Mouse (Mus musculus) ES-Bruce4 (cell line): ENCODE results near the gene Plk3. TPM values are rescaled to one million over a fixed set of nuclear protein-coding genes. Genes with fewer than 3 reads are reported as not detected.

ENCODE experiments used
- H3K27ac ChIP-seq: 2 replicates; pipeline ENCODE4 v1.5.1; 2012; ENCODE audit warnings: low read length, inconsistent platforms; ENCODE audit not compliant: insufficient read depth
- H3K27me3 ChIP-seq: 2 replicates; pipeline ENCODE4 v1.6.1; 2012; ENCODE audit warnings: mild to moderate bottlenecking, low read length, inconsistent platforms; ENCODE audit not compliant: control insufficient read depth, poor library complexity, insufficient read depth, severe bottlenecking
- H3K36me3 ChIP-seq: 2 replicates; pipeline ENCODE4 v1.6.1; 2012; ENCODE audit warnings: inconsistent platforms, mild to moderate bottlenecking, low read length, moderate library complexity; ENCODE audit not compliant: control insufficient read depth, poor library complexity, insufficient read depth, severe bottlenecking
- H3K4me1 ChIP-seq: one replicate; pipeline ENCODE4 v1.8.1; 2011; ENCODE audit warnings: low read length; ENCODE audit not compliant: control insufficient read depth, insufficient read depth
- H3K4me3 ChIP-seq: 2 replicates; pipeline ENCODE4 v1.5.1; 2011; ENCODE audit warnings: low read depth, mild to moderate bottlenecking, low read length
- H3K9ac ChIP-seq: 2 replicates; pipeline ENCODE4 v1.6.1; 2012; ENCODE audit warnings: low read depth, mild to moderate bottlenecking, inconsistent platforms; ENCODE audit not compliant: poor library complexity, severe bottlenecking
- H3K9me3 ChIP-seq: replicated peaks from 2 replicates; pipeline ENCODE4 v1.6.1; 2012; ENCODE audit warnings: mild to moderate bottlenecking, low read length, inconsistent platforms; ENCODE audit not compliant: control insufficient read depth, poor library complexity, insufficient read depth, severe bottlenecking
- CTCF ChIP-seq: IDR thresholded peaks from one replicate; pipeline ENCODE4 v1.8.1; 2011; ENCODE audit warnings: low read depth, low read length
- EP300 ChIP-seq: IDR thresholded peaks from 2 replicates; pipeline ENCODE4 v1.6.1; 2011; ENCODE audit warnings: low read depth, low read length; ENCODE audit not compliant: insufficient read depth
- POLR2A ChIP-seq: IDR thresholded peaks from one replicate; pipeline ENCODE4 v1.8.1; 2011; ENCODE audit warnings: low read length; ENCODE audit not compliant: insufficient read depth
- polyA plus RNA-seq: library from polyadenylated mRNA; stranded (reverse); fragments of >200 nt; gene quantifications from 2 replicates; pipeline ENCODE4 v1.2.4, GENCODE M21; 2011; ENCODE audit warnings: low read depth; ENCODE audit not compliant: missing spikeins, insufficient read depth, insufficient read length

Gene Plk3
- polyA plus RNA-seq, 1 experiment: 12.1 TPM

GRCm38 (mm10) chr4:117159666-117160065, 25.9 kb upstream of the Plk3 start:
- Histone ChIP-seq H3K9me3 (no peaks in the 10 kb centered on the region), H3K27me3 (no peaks in the 10 kb centered on the region), H3K4me3 (no peak overlapping the region), H3K9ac (no peak overlapping the region), H3K36me3 (peaks cover 37% of the 10 kb centered on the region), H3K4me1 (no peaks in the 10 kb centered on the region), H3K27ac (no peak overlapping the region)
- TF ChIP-seq POLR2A (no peak), CTCF (no peak), EP300 (no peak)

GRCm38 (mm10) chr4:117156372-117156771, 22.6 kb upstream of the Plk3 start:
- Histone ChIP-seq H3K4me3 (0 out of 2 replicates have a peak overlapping the region, but pooled peaks have one; percentile 15), H3K27me3 (no peaks in the 10 kb centered on the region), H3K9me3 (no peaks in the 10 kb centered on the region), H3K4me1 (no peaks in the 10 kb centered on the region), H3K27ac (peak overlapping the region; percentile 76), H3K36me3 (peaks cover 45% of the 10 kb centered on the region), H3K9ac (peak overlapping the region; percentile 47; the same call in 1 of the 2 replicates)
- TF ChIP-seq POLR2A (no peak), EP300 (no peak), CTCF (no peak)

- Histone ChIP-seq H3K9me3 (no peaks in the 10 kb centered on the region), H3K27ac (peak within 1 kb of the TSS; percentile 86), H3K36me3 (peaks cover 45% of the 10 kb centered on the region), H3K27me3 (no peaks in the 10 kb centered on the region), H3K4me3 (peak within 1 kb of the TSS; percentile 99), H3K4me1 (no peaks in the 10 kb centered on the region), H3K9ac (peak within 1 kb of the TSS; percentile 96)
- no peak for TF ChIP-seq CTCF
- TF ChIP-seq POLR2A: peak; percentile 81
- 0 out of 2 replicates have a peak, but pooled peaks have one; percentile 50 for TF ChIP-seq EP300
Observed at GRCm38 (mm10) chr4:117155792-117156355, 22.1 kb upstream of the Plk3 start, which contains the start of gene Rps8. Gene Rps8 (minus strand): TSS chr4:117156243.

- peak overlapping the region; percentile 96 for H3K9ac ChIP-seq
- H3K9me3 ChIP-seq: no peaks in the 10 kb centered on the region
- peaks cover 52% of the 10 kb centered on the region for H3K36me3 ChIP-seq
Observed at GRCm38 (mm10) chr4:117155020-117155791, 21.4 kb upstream of the Plk3 start.

GRCm38 (mm10) chr4:117152714-117153113, 19.0 kb upstream of the Plk3 start:
- Histone ChIP-seq H3K4me1 (no peaks in the 10 kb centered on the region), H3K36me3 (peaks cover 57% of the 10 kb centered on the region), H3K27ac (peak overlapping the region; percentile 94)

More at GRCm38 (mm10) chr4:117155020-117155791, 21.4 kb upstream of the Plk3 start:
- H3K27me3 ChIP-seq: no peaks in the 10 kb centered on the region
- no peaks in the 10 kb centered on the region for H3K4me1 ChIP-seq
- peak overlapping the region; percentile 99 for H3K4me3 ChIP-seq
- H3K27ac ChIP-seq: peak overlapping the region; percentile 86
- TF ChIP-seq CTCF (no peak), EP300 (no peak), POLR2A (no peak)

GRCm38 (mm10) chr4:117151416-117151815, 17.7 kb upstream of the Plk3 start:
- peak overlapping the region; percentile 92 for H3K27ac ChIP-seq
- peak overlapping the region; percentile 24 for H3K4me3 ChIP-seq
- H3K4me1 ChIP-seq: no peaks in the 10 kb centered on the region
- H3K9me3 ChIP-seq: no peaks in the 10 kb centered on the region
- peak overlapping the region; percentile 57 for H3K9ac ChIP-seq
- H3K27me3 ChIP-seq: no peaks in the 10 kb centered on the region
- TF ChIP-seq CTCF (no peak), EP300 (no peak), POLR2A (no peak)
- peaks cover 57% of the 10 kb centered on the region for H3K36me3 ChIP-seq

More at GRCm38 (mm10) chr4:117152714-117153113, 19.0 kb upstream of the Plk3 start:
- Histone ChIP-seq H3K4me3 (peak overlapping the region; percentile 99), H3K27me3 (no peaks in the 10 kb centered on the region), H3K9me3 (no peaks in the 10 kb centered on the region), H3K9ac (peak overlapping the region; percentile 96)
- no peak for TF ChIP-seq POLR2A
- TF ChIP-seq EP300: peak; percentile 91
